Mouse (Mus musculus): ENCODE results near the gene Akain1. TPM values are rescaled to one million over a fixed set of nuclear protein-coding genes. Genes with fewer than 3 reads are reported as not detected.

The Akain1 gene
- polyA plus RNA-seq (2012; rRNA removed), result not detected in 2 replicates

DNA sequence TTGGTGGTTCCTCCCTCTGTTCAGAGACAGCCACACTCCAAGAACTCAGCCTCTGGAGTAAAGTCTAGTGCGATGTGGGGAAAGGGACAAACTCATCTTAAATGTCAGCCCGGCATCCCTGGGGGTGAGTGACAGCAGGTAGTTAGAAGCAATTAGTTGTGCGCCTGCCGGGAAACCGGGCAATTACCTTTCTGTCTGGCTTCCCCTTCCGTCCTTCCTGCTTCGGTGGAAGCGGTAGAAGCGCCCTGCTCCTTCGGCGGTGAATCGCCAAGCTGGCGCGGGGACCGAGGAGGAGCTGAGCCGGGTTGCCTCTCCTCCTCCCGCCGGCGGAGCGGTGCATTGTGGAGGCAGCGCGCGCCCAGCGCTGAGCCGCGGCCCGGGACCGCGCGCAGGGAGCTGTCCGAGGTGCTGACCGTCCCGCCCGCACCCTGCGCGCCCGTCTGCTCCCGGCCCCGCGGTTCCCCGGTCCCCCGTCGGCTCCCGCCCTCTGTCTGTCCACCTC is at the start of gene Akain1:
TSS of gene Akain1 (plus strand) at position 337 of the 502 bp plus-strand sequence.
- peak in 1 of 2 experiments; percentile 35 for DNase-seq (ENCODE audit: low read depth in 1 of 2, low spot score in 2 of 2)

DNA sequence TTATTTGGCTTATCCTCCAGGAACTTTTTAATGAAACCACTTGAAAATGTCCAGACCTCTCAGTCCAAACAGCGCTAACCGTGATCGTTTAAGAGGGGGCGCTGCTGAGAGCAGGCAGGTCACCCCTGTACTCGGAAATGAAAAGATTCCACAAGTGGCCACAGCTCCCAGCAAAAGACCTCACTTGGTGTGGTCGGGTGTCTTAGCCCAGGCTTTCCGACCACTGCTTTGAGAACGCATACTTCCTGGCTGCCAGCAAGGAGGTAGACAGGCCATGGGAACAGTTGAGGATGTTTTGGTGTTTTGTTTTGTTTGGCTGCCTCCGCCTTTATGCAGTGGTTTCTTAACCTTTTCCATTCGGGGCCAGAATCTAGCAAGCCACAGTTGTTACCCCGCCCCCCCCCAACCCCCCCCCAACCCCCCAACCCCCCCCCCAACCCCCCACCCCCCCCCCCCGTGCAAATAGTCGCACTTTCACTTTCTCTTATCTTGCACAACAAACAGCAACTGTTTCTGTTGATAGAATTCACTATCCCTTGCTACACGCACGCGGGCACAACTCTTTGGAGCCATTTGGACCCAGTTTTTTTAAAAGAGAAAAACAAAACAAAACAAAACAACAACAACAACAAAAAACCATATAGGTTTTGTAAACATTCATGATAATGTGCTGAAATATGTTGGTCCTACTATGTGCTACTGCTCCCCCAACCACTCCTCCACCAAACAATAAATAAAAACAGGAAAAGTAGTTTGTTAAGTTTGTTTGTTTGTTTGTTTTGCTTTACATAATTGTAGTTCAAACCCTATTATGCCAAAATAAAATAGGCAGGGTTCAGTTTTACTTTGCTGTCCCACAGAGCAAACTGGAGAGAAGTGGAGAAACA is 42.7 kb upstream of the Akain1 start:
- no peaks in the 10 kb centered on the region for H3K36me3 ChIP-seq (ENCODE audit: control insufficient read depth, insufficient read depth, low read length)
- WGBS, result 5% methylated on average over 16 of the region's 16 CpGs
- H3K4me3 ChIP-seq (ENCODE audit: extremely low read depth, insufficient read depth, insufficient read length), result peak overlapping the region; percentile 52; the same call in 1 of the 2 replicates
- H3K27me3 ChIP-seq (ENCODE audit: control insufficient read depth, insufficient read depth, low read length), result no peaks in the 10 kb centered on the region
- peak in 1 of 2 experiments; percentile 47 for DNase-seq (ENCODE audit: low read depth in 1 of 2, low spot score in 2 of 2)
- no peak for TF ChIP-seq POLR2A (IDR thresholded peaks at IDR 0.05; ENCODE audit: low read depth, low read length)
- TF ChIP-seq CTCF (IDR thresholded peaks at IDR 0.05; ENCODE audit: extremely low read depth, insufficient read depth, insufficient read length, insufficient replicate concordance), result 0 out of 2 replicates have a peak, but pooled peaks have one; percentile 5
- H3K27ac ChIP-seq (ENCODE audit: insufficient read depth, low read length), result peak overlapping the region; percentile 71
- H3K4me1 ChIP-seq (ENCODE audit: control insufficient read depth, insufficient read depth, insufficient read length), result no peaks in the 10 kb centered on the region; the same call in 1 of the 2 replicates

More for the DNA sequence above, at the start of gene Akain1:
- 0 out of 2 replicates have a peak, but pooled peaks cover 4% of the 10 kb centered on the region for H3K4me1 ChIP-seq (ENCODE audit: control insufficient read depth, insufficient read depth, insufficient read length)
- no peak within 1 kb of the TSS for H3K27ac ChIP-seq (ENCODE audit: insufficient read depth, low read length)
- H3K4me3 ChIP-seq (ENCODE audit: extremely low read depth, insufficient read depth, insufficient read length), result no peak within 1 kb of the TSS; the same call in 1 of the 2 replicates
- WGBS, result 2% methylated on average over 40 of the region's 44 CpGs
- peaks cover 10% of the 10 kb centered on the region for H3K27me3 ChIP-seq (ENCODE audit: control insufficient read depth, insufficient read depth, low read length)
- H3K36me3 ChIP-seq (ENCODE audit: control insufficient read depth, insufficient read depth, low read length), result no peaks in the 10 kb centered on the region
- no peak for TF ChIP-seq POLR2A (IDR thresholded peaks at IDR 0.05; ENCODE audit: low read depth, low read length)
- no peak for TF ChIP-seq CTCF (IDR thresholded peaks at IDR 0.05; ENCODE audit: extremely low read depth, insufficient read depth, insufficient read length, insufficient replicate concordance)

DNA sequence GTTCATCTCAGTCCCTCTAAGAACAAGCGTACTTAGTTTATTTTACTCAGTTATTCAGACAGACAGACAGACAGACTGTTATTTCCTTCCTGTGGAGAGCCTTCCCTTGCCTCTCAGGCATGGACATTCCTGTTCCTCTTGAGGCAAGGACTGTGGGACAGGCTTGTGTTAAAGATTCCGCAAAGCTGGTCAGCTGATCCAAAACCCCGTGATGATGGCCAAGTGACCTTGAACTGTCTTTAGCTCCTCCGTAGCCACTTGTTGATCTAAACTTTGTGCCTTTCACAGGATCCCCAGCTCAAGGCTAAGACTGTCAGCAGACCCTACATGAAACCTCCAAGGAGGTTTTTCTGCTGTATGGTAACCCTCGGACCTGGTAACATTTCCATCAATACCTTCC is 42.0 kb upstream of the Akain1 start:
- H3K27ac ChIP-seq (ENCODE audit: insufficient read depth, low read length), result no peak overlapping the region
- no peaks in the 10 kb centered on the region for H3K36me3 ChIP-seq (ENCODE audit: control insufficient read depth, insufficient read depth, low read length)
- H3K27me3 ChIP-seq (ENCODE audit: control insufficient read depth, insufficient read depth, low read length), result no peaks in the 10 kb centered on the region
- no peak for DNase-seq (ENCODE audit: low read depth in 1 of 2, low spot score in 2 of 2)
- H3K4me1 ChIP-seq (ENCODE audit: control insufficient read depth, insufficient read depth, insufficient read length), result no peaks in the 10 kb centered on the region; the same call in 1 of the 2 replicates
- WGBS, result 76% methylated on average over 5 of the region's 5 CpGs
- TF ChIP-seq CTCF (IDR thresholded peaks at IDR 0.05; ENCODE audit: extremely low read depth, insufficient read depth, insufficient read length, insufficient replicate concordance), result no peak
- TF ChIP-seq POLR2A (IDR thresholded peaks at IDR 0.05; ENCODE audit: low read depth, low read length), result no peak
- H3K4me3 ChIP-seq (ENCODE audit: extremely low read depth, insufficient read depth, insufficient read length), result no peak overlapping the region

- no peak overlapping the region for H3K4me3 ChIP-seq (ENCODE audit: extremely low read depth, insufficient read depth, insufficient read length)
- no peak for DNase-seq (ENCODE audit: low read depth in 1 of 2, low spot score in 2 of 2)
- no peaks in the 10 kb centered on the region for H3K36me3 ChIP-seq (ENCODE audit: control insufficient read depth, insufficient read depth, low read length)
- H3K27me3 ChIP-seq (ENCODE audit: control insufficient read depth, insufficient read depth, low read length), result no peaks in the 10 kb centered on the region
- H3K27ac ChIP-seq (ENCODE audit: insufficient read depth, low read length), result no peak overlapping the region
- no peaks in the 10 kb centered on the region; the same call in 1 of the 2 replicates for H3K4me1 ChIP-seq (ENCODE audit: control insufficient read depth, insufficient read depth, insufficient read length)
- TF ChIP-seq POLR2A (IDR thresholded peaks at IDR 0.05; ENCODE audit: low read depth, low read length) (no peak), CTCF (IDR thresholded peaks at IDR 0.05; ENCODE audit: extremely low read depth, insufficient read depth, insufficient read length, insufficient replicate concordance) (no peak)
Measured at GRCm38 (mm10) chr17:69398092-69398491, 41.0 kb upstream of the Akain1 start.

- whole genome bisulfite sequencing, result 70% methylated on average over 2 of the region's 2 CpGs
- Histone ChIP-seq H3K4me3 (ENCODE audit: extremely low read depth, insufficient read depth, insufficient read length) (no peak overlapping the region), H3K27me3 (ENCODE audit: control insufficient read depth, insufficient read depth, low read length) (no peaks in the 10 kb centered on the region)
Measured at GRCm38 (mm10) chr17:69401146-69401545, 38.0 kb upstream of the Akain1 start.

GRCm38 (mm10) chr17:69416163-69416562 is 23.0 kb upstream of the Akain1 start:
- Histone ChIP-seq H3K4me1 (ENCODE audit: control insufficient read depth, insufficient read depth, insufficient read length) (no peaks in the 10 kb centered on the region), H3K4me3 (ENCODE audit: extremely low read depth, insufficient read depth, insufficient read length) (no peak overlapping the region), H3K27me3 (ENCODE audit: control insufficient read depth, insufficient read depth, low read length) (no peaks in the 10 kb centered on the region), H3K27ac (ENCODE audit: insufficient read depth, low read length) (no peak overlapping the region), H3K36me3 (ENCODE audit: control insufficient read depth, insufficient read depth, low read length) (no peaks in the 10 kb centered on the region)
- no peak for DNase-seq (ENCODE audit: low read depth in 1 of 2, low spot score in 2 of 2)
- no peak for TF ChIP-seq POLR2A (IDR thresholded peaks at IDR 0.05; ENCODE audit: low read depth, low read length)
- no peak for TF ChIP-seq CTCF (IDR thresholded peaks at IDR 0.05; ENCODE audit: extremely low read depth, insufficient read depth, insufficient read length, insufficient replicate concordance)

More at GRCm38 (mm10) chr17:69401146-69401545, 38.0 kb upstream of the Akain1 start:
- TF ChIP-seq POLR2A (IDR thresholded peaks at IDR 0.05; ENCODE audit: low read depth, low read length), result no peak
- no peak; the same call in 1 of the 2 replicates for TF ChIP-seq CTCF (IDR thresholded peaks at IDR 0.05; ENCODE audit: extremely low read depth, insufficient read depth, insufficient read length, insufficient replicate concordance)
- no peaks in the 10 kb centered on the region; the same call in 1 of the 2 replicates for H3K4me1 ChIP-seq (ENCODE audit: control insufficient read depth, insufficient read depth, insufficient read length)
- no peak for DNase-seq (ENCODE audit: low read depth in 1 of 2, low spot score in 2 of 2)
- H3K27ac ChIP-seq (ENCODE audit: insufficient read depth, low read length), result no peak overlapping the region
- H3K36me3 ChIP-seq (ENCODE audit: control insufficient read depth, insufficient read depth, low read length), result no peaks in the 10 kb centered on the region

All from spleen, adult 2 months (tissue).